ENCODE assay signal across 19 mouse cellular contexts in the genomic region with DNA sequence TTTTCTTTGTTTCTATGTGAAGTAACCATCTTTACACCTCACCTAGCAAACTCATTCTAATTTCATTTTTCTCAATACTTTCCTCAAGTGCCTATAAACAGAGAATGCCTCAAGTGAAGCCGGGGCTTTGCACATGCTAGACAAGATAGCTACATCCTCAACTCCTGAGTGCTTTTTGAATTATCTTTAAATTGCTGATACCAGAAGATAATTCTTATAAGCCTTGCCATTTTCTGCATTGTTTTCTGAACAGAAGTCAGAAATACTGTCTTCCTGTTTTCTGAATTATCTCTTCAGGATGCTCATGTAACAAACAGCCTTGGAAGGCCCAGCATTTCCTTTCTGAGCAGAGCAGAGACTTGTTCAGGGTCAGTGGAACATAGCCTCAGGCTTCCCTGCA. TPM values are rescaled to one million over a fixed set of nuclear protein-coding genes. Genes with fewer than 3 reads are reported as not detected.
"Had no signal": no experiment of that assay in that cellular context is flagged by ENCODE, and none has a peak within 500 bp of the region (broad histone marks: within the 10 kb centered on the region; RNA-seq: fewer than 3 reads in every experiment).

No protein-coding gene starts in this region.

- H3K4me3 ChIP-seq: midbrain, embryonic 10.5 days; midbrain, embryonic 12.5 days; myocyte; neural tube, embryonic 13.5 days; neural tube, embryonic 15.5 days had no signal

- H3K27ac ChIP-seq: midbrain, embryonic 10.5 days; midbrain, embryonic 12.5 days; neural tube, embryonic 13.5 days; neural tube, embryonic 15.5 days had no signal

- H3K27me3 ChIP-seq: midbrain, embryonic 12.5 days; neural tube, embryonic 13.5 days; neural tube, embryonic 15.5 days had no signal

- DNase-seq: lung, adult 18-20 months; lung, embryonic 14.5 days; lung, postnatal 10 days; lung, postnatal 4 days; midbrain, embryonic 14.5 days; retina, postnatal 1 day; right cerebral cortex, adult 18-20 months; right cerebral cortex, postnatal 25 days; right cerebral cortex, postnatal 4 days; spleen, adult 18-20 months; thymus, adult 18-20 months; thymus, postnatal 14 days; thymus, postnatal 36 days had no signal

- H3K4me1 ChIP-seq: midbrain, embryonic 12.5 days; neural tube, embryonic 13.5 days; neural tube, embryonic 15.5 days had no signal

- H3K36me3 ChIP-seq: midbrain, embryonic 10.5 days; midbrain, embryonic 12.5 days; neural tube, embryonic 13.5 days; neural tube, embryonic 15.5 days had no signal

- H3K9me3 ChIP-seq: midbrain, embryonic 12.5 days; neural tube, embryonic 13.5 days; neural tube, embryonic 15.5 days had no signal

RNA-seq across cellular contexts. Expression of a gene that starts 49.2 kb away (rescaled TPM):
- total RNA-seq: megakaryocyte, adult 5-6 weeks had no signal

RNA-seq across cellular contexts. Expression of a gene that starts 49.3 kb away (rescaled TPM):
- total RNA-seq: megakaryocyte, adult 5-6 weeks had no signal
